Mouse (Mus musculus): ENCODE measurements at regions not wholly inside any gene's neighbourhood (a gene's known extent, or its start where the extent isn't known, plus 50 kb on each side); places are given as distances from the start of the nearest gene placed in this dataset.

GRCm38 (mm10) chr4:52666768-52667480, 70.8 kb downstream of the Toporsl start:
- DNase-seq (ENCODE audit: low spot score in 2 of 2) = no peak

GRCm38 (mm10) chr4:52709563-52709962, 104.8 kb upstream of the Olfr275 start:
- DNase-seq (ENCODE audit: low spot score in 2 of 2) = no peak

GRCm38 (mm10) chr4:52726203-52726602, 88.2 kb upstream of the Olfr275 start:
- no peak for DNase-seq (ENCODE audit: low spot score in 2 of 2)

GRCm38 (mm10) chr4:52726625-52727297, 87.6 kb upstream of the Olfr275 start:
- DNase-seq (ENCODE audit: low spot score in 2 of 2) = peak; percentile 77 to 82

- no peak for DNase-seq (ENCODE audit: low spot score in 2 of 2)
Measured at GRCm38 (mm10) chr4:52733141-52733540, 81.3 kb upstream of the Olfr275 start.

- no peak for DNase-seq (ENCODE audit: low spot score in 2 of 2)
Measured at GRCm38 (mm10) chr4:52739543-52740474, 74.6 kb upstream of the Olfr275 start.

GRCm38 (mm10) chr4:52752838-52753509, 61.4 kb upstream of the Olfr275 start:
- DNase-seq (ENCODE audit: low spot score in 2 of 2) = no peak

All from layer of hippocampus, postnatal 14 days (tissue).